Mouse (Mus musculus): ENCODE measurements around the gene Lmntd1. TPM values are rescaled to one million over a fixed set of nuclear protein-coding genes. Genes with fewer than 3 reads are reported as not detected.

The Lmntd1 gene
- total RNA-seq (2012; rRNA removed) (0.08 TPM in 1 of 2 replicates, not detected in the other), total RNA-seq (2014; rRNA removed) (0.26 and 0.35 TPM in 2 replicates), polyA plus RNA-seq (2012; ENCODE audit: insufficient read length, low read depth) (0.43 and 0.48 TPM in 2 replicates)

DNA sequence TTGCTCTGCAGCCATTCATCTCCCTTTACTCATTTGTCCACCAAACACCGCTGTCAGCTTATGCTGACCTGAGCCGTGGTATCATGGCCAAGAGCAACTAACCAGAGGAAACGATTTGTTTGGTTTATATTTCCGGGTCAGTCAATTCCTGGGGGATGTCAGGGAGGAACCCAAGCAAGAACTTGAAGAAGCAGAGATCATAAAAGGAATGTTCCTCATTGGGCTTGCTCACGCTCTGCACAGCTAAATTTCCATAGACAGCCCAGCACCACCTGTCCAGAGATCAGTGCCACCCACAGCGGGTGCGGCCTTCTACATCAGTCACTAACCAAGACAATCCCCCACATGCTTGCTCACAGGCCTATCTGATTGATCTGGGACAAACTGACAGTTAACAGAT lies at the start of gene Lmntd1:
Gene Lmntd1, minus strand, starts transcription at position 101 of the 400 bp plus-strand sequence.
- no peak for TF ChIP-seq PAX5 (IDR thresholded peaks at IDR 0.05; ENCODE audit: low read length)
- TF ChIP-seq MXI1 (IDR thresholded peaks at IDR 0.05; ENCODE audit: low read depth, low read length), result no peak
- H3K4me3 ChIP-seq (replicated peaks in 1 of 3; ENCODE audit: low read depth in 2 of 3, low read length in 2 of 3, poor library complexity in 1 of 3), result no peak within 1 kb of the TSS
- no peak within 1 kb of the TSS for H3K4me2 ChIP-seq (ENCODE audit: insufficient read depth, low read depth, poor library complexity, severe bottlenecking)
- no peak for DNase-seq (ENCODE audit: extremely low read depth)
- H3K79me2 ChIP-seq (replicated peaks; ENCODE audit: control insufficient read depth, extremely low read depth, insufficient read depth, poor library complexity, severe bottlenecking), result no peaks in the 10 kb centered on the region
- no peaks in the 10 kb centered on the region for H3K36me3 ChIP-seq (replicated peaks in 1 of 2; ENCODE audit: control insufficient read depth in 1 of 2, insufficient read depth in 1 of 2, low read length in 1 of 2)
- dilution Hi-C loops (cut with MboI; ENCODE audit: extremely low pct_ligation_motif_present, extremely low pct_unique_long_range_greater_than_20kb, low sequenced_read_pairs), result no loop called here
- H3K9ac ChIP-seq (ENCODE audit: insufficient read depth, low read depth), result no peak within 1 kb of the TSS
- no peaks in the 10 kb centered on the region for H3K9me3 ChIP-seq (replicated peaks; ENCODE audit: low read length)
- no peaks in the 10 kb centered on the region for H3K27me3 ChIP-seq (replicated peaks)
- H3K27ac ChIP-seq (ENCODE audit: insufficient read depth, low read depth), result no peak within 1 kb of the TSS
- peaks cover 0 to 18% of the 10 kb centered on the region in 2 experiments; a peak in 2 of 4 replicates for H3K4me1 ChIP-seq (ENCODE audit: control insufficient read depth in 1 of 2, insufficient read depth in 2 of 2)
- in situ Hi-C loops (cut with MboI; ENCODE audit: low pct_ligation_motif_present, low pct_unique_long_range_greater_than_20kb, low sequenced_read_pairs), result no loop called here

DNA sequence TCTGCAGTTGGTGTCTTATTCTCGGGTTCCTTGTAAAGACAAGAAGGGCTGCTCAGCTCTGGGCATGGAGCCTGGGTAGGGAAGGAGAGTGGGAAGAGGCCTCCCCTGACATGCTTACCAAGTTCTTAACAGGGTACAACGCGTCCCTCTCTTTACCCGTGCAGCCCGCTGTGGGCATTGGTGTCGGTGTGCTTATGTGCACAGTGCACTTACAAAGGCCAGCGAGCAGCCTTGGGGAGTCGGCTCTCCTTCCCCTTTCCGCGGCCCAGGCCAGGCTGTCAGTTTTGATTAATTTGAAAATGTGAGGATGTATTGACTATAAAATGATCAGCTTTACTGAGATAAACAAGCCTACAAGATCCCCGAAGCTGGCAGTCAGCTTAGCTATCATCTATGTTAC lies 46.8 kb upstream of the Lmntd1 start:
- no peak overlapping the region for H3K27ac ChIP-seq (ENCODE audit: insufficient read depth, low read depth)
- no peak for DNase-seq (ENCODE audit: extremely low read depth)
- no peak overlapping the region for H3K4me3 ChIP-seq (replicated peaks in 1 of 3; ENCODE audit: low read depth in 2 of 3, low read length in 2 of 3, poor library complexity in 1 of 3)
- no peaks in the 10 kb centered on the region for H3K36me3 ChIP-seq (replicated peaks in 1 of 2; ENCODE audit: control insufficient read depth in 1 of 2, insufficient read depth in 1 of 2, low read length in 1 of 2)
- peaks cover 5% of the 10 kb centered on the region for H3K9me3 ChIP-seq (replicated peaks; ENCODE audit: low read length)
- 0 out of 4 replicates have a peak, but pooled peaks cover 0 to 2% of the 10 kb centered on the region in 2 experiments for H3K4me1 ChIP-seq (ENCODE audit: control insufficient read depth in 1 of 2, insufficient read depth in 2 of 2)
- in situ Hi-C loops (cut with MboI; ENCODE audit: low pct_ligation_motif_present, low pct_unique_long_range_greater_than_20kb, low sequenced_read_pairs), result no loop called here
- no peak overlapping the region for H3K4me2 ChIP-seq (ENCODE audit: insufficient read depth, low read depth, poor library complexity, severe bottlenecking)
- no peaks in the 10 kb centered on the region for H3K79me2 ChIP-seq (replicated peaks; ENCODE audit: control insufficient read depth, extremely low read depth, insufficient read depth, poor library complexity, severe bottlenecking)
- H3K9ac ChIP-seq (ENCODE audit: insufficient read depth, low read depth), result no peak overlapping the region
- dilution Hi-C loops (cut with MboI; ENCODE audit: extremely low pct_ligation_motif_present, extremely low pct_unique_long_range_greater_than_20kb, low sequenced_read_pairs), result no loop called here
- TF ChIP-seq GABPA (IDR thresholded peaks at IDR 0.05; ENCODE audit: insufficient replicate concordance, low read depth, low read length) (no peak), JUND (conservative IDR thresholded peaks at IDR 0.05; ENCODE audit: low read depth, low read length) (no peak), MAX (IDR thresholded peaks at IDR 0.05; ENCODE audit: low read length) (no peak), ETS1 (conservative IDR thresholded peaks at IDR 0.05; ENCODE audit: low read depth, low read length) (no peak), POLR2AphosphoS2 (IDR thresholded peaks at IDR 0.05; ENCODE audit: low read depth, low read length) (no peak), MAFK (IDR thresholded peaks at IDR 0.05; ENCODE audit: insufficient replicate concordance, low read length) (no peak), RAD21 (IDR thresholded peaks at IDR 0.05; ENCODE audit: low read depth, low read length) (no peak), JUN (IDR thresholded peaks at IDR 0.05; ENCODE audit: insufficient read depth, low read depth, low read length) (no peak), ELF1 (IDR thresholded peaks at IDR 0.05; ENCODE audit: low read depth, low read length) (no peak), SIN3A (IDR thresholded peaks at IDR 0.05; ENCODE audit: low read length) (no peak), SMC3 (IDR thresholded peaks at IDR 0.05; ENCODE audit: low read depth, low read length) (no peak), TBP (conservative IDR thresholded peaks at IDR 0.05; ENCODE audit: low read depth, low read length) (no peak), UBTF (IDR thresholded peaks at IDR 0.05; ENCODE audit: low read depth, low read length) (no peak), HCFC1 (IDR thresholded peaks at IDR 0.05; ENCODE audit: low read depth, low read length) (no peak)
- no peaks in the 10 kb centered on the region for H3K27me3 ChIP-seq (replicated peaks)

Data from CH12.LX (cell line).